Mouse (Mus musculus) forebrain, embryonic 16.5 days (tissue): Measurements from ENCODE around the gene Metap1d. TPM values are rescaled to one million over a fixed set of nuclear protein-coding genes. Genes with fewer than 3 reads are reported as not detected.

Experiments
- ATAC-seq: fragments of 200-750 bp; cut with Nextera tagmentation; 2 replicates; pipeline ENCODE4 v1.8.0; 2017; ENCODE audit warnings: mild to moderate bottlenecking, moderate library complexity
- H3K27ac ChIP-seq: fragments of 300-500 bp; sonication (generic); 2 replicates; pipeline ENCODE4 v1.5.1; 2014; ENCODE audit warnings: low read length, control low read depth
- H3K27me3 ChIP-seq: fragments of 300-500 bp; sonication (generic); replicated peaks from 2 replicates; pipeline ENCODE4 v1.6.1; 2014; ENCODE audit warnings: low read length; ENCODE audit not compliant: control insufficient read depth, insufficient read depth
- H3K36me3 ChIP-seq: fragments of 300-500 bp; sonication (generic); 2 replicates; pipeline ENCODE4 v1.6.1; 2014; ENCODE audit not compliant: control insufficient read depth, insufficient read depth
- H3K4me1 ChIP-seq: fragments of 300-500 bp; sonication (generic); replicated peaks from 2 replicates; pipeline ENCODE4 v1.6.1; 2014; ENCODE audit warnings: low read length; ENCODE audit not compliant: control insufficient read depth, insufficient read depth
- H3K4me2 ChIP-seq: fragments of 300-500 bp; sonication (generic); 2 replicates; pipeline ENCODE4 v1.6.1; 2014; ENCODE audit warnings: mild to moderate bottlenecking, low read length, control low read depth
- H3K4me3 ChIP-seq: fragments of 300-500 bp; sonication (generic); replicated peaks from 2 replicates; pipeline ENCODE4 v1.5.1; 2014; ENCODE audit warnings: mild to moderate bottlenecking, low read length, control low read depth
- H3K9ac ChIP-seq: fragments of 300-500 bp; sonication (generic); replicated peaks from 2 replicates; pipeline ENCODE4 v1.6.1; 2014; ENCODE audit warnings: low read depth, low read length, control low read depth
- H3K9me3 ChIP-seq: fragments of 300-500 bp; sonication (generic); 2 replicates; pipeline ENCODE4 v1.6.1; 2016; ENCODE audit warnings: low read length; ENCODE audit not compliant: control insufficient read depth
- WGBS: fragments of 180-500 bp; shearing (Covaris S2); extraction: QIAGEN DNeasy Blood & Tissue Kit; methylation state at CpG from one replicate; pipeline ENCODE4 v1.1.7; 2014; 5-methylcytosine and 5-hydroxymethylcytosine counted together
- polyA plus RNA-seq: library from polyadenylated mRNA; unstranded; fragments of >200 nt; fragmentation: Nextera tagmentation; extraction: Ambion mirVana; gene quantifications from 2 replicates; pipeline ENCODE4 v1.2.1, GENCODE M21; 2015

The Metap1d gene
- polyA plus RNA-seq, 1 experiment from 2014 or later = 42.0 TPM

GRCm38 (mm10) chr2:71544391-71545285 is 91.6 kb downstream of the Metap1d start:
- H3K27me3 ChIP-seq = peaks cover 17% of the 10 kb centered on the region; the same call in 1 of the 2 replicates
- H3K36me3 ChIP-seq = no peaks in the 10 kb centered on the region
- peak overlapping the region; percentile 74 for H3K9ac ChIP-seq
- WGBS = 3% methylated on average over 61 of the region's 61 CpGs
- H3K9me3 ChIP-seq = no peaks in the 10 kb centered on the region
- H3K4me1 ChIP-seq = peaks cover 36% of the 10 kb centered on the region
- H3K27ac ChIP-seq = peak overlapping the region; percentile 92
- H3K4me2 ChIP-seq = peak overlapping the region; percentile 79
- peak overlapping the region; percentile 57 for H3K4me3 ChIP-seq
- no peak for ATAC-seq

GRCm38 (mm10) chr2:71545401-71545881 is 92.4 kb downstream of the Metap1d start:
- peak overlapping the region; percentile 74 for H3K9ac ChIP-seq
- no peak for ATAC-seq
- WGBS = 2% methylated on average over 32 of the region's 32 CpGs
- H3K36me3 ChIP-seq = no peaks in the 10 kb centered on the region
- H3K4me3 ChIP-seq = peak overlapping the region; percentile 57
- no peaks in the 10 kb centered on the region for H3K9me3 ChIP-seq
- peaks cover 21% of the 10 kb centered on the region for H3K27me3 ChIP-seq
- H3K4me1 ChIP-seq = peaks cover 36% of the 10 kb centered on the region
- H3K27ac ChIP-seq = peak overlapping the region; percentile 92
- peak overlapping the region; percentile 79 for H3K4me2 ChIP-seq

- H3K9me3 ChIP-seq = no peaks in the 10 kb centered on the region
- H3K36me3 ChIP-seq = no peaks in the 10 kb centered on the region
- H3K4me2 ChIP-seq = peak overlapping the region; percentile 79
- peaks cover 33% of the 10 kb centered on the region for H3K4me1 ChIP-seq
- ATAC-seq = peak; percentile 78
- H3K9ac ChIP-seq = peak overlapping the region; percentile 74
- under 1% methylated on average over 59 of the region's 59 CpGs for WGBS
- peak overlapping the region; percentile 92 for H3K27ac ChIP-seq
- peak overlapping the region; percentile 57 for H3K4me3 ChIP-seq
- peaks cover 25% of the 10 kb centered on the region for H3K27me3 ChIP-seq
These were observed 93.0 kb downstream of the Metap1d start for GRCm38 (mm10) chr2:71545882-71546639.

- H3K9me3 ChIP-seq = no peaks in the 10 kb centered on the region
- H3K4me1 ChIP-seq = peaks cover 28% of the 10 kb centered on the region
- WGBS = 0% methylated on average over 37 of the region's 37 CpGs
- H3K36me3 ChIP-seq = no peaks in the 10 kb centered on the region
- H3K27me3 ChIP-seq = peaks cover 28% of the 10 kb centered on the region
- peak; percentile 77 for ATAC-seq
- peak within 1 kb of the TSS; percentile 57 for H3K4me3 ChIP-seq
- peak within 1 kb of the TSS; percentile 79 for H3K4me2 ChIP-seq
- H3K9ac ChIP-seq = peak within 1 kb of the TSS; percentile 74
- H3K27ac ChIP-seq = peak within 1 kb of the TSS; percentile 92
These were observed 93.6 kb downstream of the Metap1d start, which contains the start of gene Dlx2 for GRCm38 (mm10) chr2:71546640-71547071. TSS of gene Dlx2 (minus strand) at chr2:71546754.

GRCm38 (mm10) chr2:71547829-71548228 is 94.8 kb downstream of the Metap1d start:
- peaks cover 25% of the 10 kb centered on the region for H3K4me1 ChIP-seq
- H3K4me2 ChIP-seq = no peak overlapping the region; the same call in 1 of the 2 replicates
- H3K4me3 ChIP-seq = no peak overlapping the region
- ATAC-seq = 0 out of 2 replicates have a peak, but pooled peaks have one; percentile 21
- H3K36me3 ChIP-seq = no peaks in the 10 kb centered on the region
- peaks cover 28% of the 10 kb centered on the region for H3K27me3 ChIP-seq
- no peaks in the 10 kb centered on the region for H3K9me3 ChIP-seq
- no peak overlapping the region for H3K27ac ChIP-seq
- WGBS = under 1% methylated on average over 8 of the region's 8 CpGs
- no peak overlapping the region for H3K9ac ChIP-seq

GRCm38 (mm10) chr2:71550330-71550729 is 97.3 kb downstream of the Metap1d start:
- H3K4me2 ChIP-seq = no peak overlapping the region
- no peaks in the 10 kb centered on the region for H3K36me3 ChIP-seq
- no peak for ATAC-seq
- peaks cover 27% of the 10 kb centered on the region for H3K27me3 ChIP-seq
- no peak overlapping the region for H3K27ac ChIP-seq
- 38% methylated on average over 3 of the region's 3 CpGs for WGBS
- H3K4me1 ChIP-seq = peaks cover 22% of the 10 kb centered on the region
- no peak overlapping the region for H3K9ac ChIP-seq
- no peak overlapping the region for H3K4me3 ChIP-seq
- H3K9me3 ChIP-seq = no peaks in the 10 kb centered on the region

GRCm38 (mm10) chr2:71551704-71552103 is 98.6 kb downstream of the Metap1d start:
- 2% methylated on average over 18 of the region's 18 CpGs for WGBS
- ATAC-seq = no peak
- no peak overlapping the region for H3K9ac ChIP-seq
- H3K36me3 ChIP-seq = no peaks in the 10 kb centered on the region
- H3K4me2 ChIP-seq = no peak overlapping the region
- H3K27ac ChIP-seq = no peak overlapping the region
- peaks cover 8% of the 10 kb centered on the region for H3K4me1 ChIP-seq
- no peaks in the 10 kb centered on the region for H3K9me3 ChIP-seq
- no peak overlapping the region for H3K4me3 ChIP-seq
- peaks cover 25% of the 10 kb centered on the region for H3K27me3 ChIP-seq

- Histone ChIP-seq H3K36me3 (no peaks in the 10 kb centered on the region), H3K9me3 (no peaks in the 10 kb centered on the region), H3K4me2 (no peak overlapping the region), H3K4me3 (no peak overlapping the region), H3K9ac (no peak overlapping the region), H3K4me1 (no peaks in the 10 kb centered on the region), H3K27ac (no peak overlapping the region), H3K27me3 (peaks cover 13% of the 10 kb centered on the region; the same call in 1 of the 2 replicates)
- no peak for ATAC-seq
- whole genome bisulfite sequencing = 74% methylated on average over 5 of the region's 5 CpGs
These were observed 103.0 kb downstream of the Metap1d start for GRCm38 (mm10) chr2:71556071-71556470.

- Histone ChIP-seq H3K36me3 (no peaks in the 10 kb centered on the region), H3K9ac (no peak overlapping the region), H3K4me1 (no peaks in the 10 kb centered on the region), H3K27me3 (no peaks in the 10 kb centered on the region), H3K4me2 (no peak overlapping the region), H3K4me3 (no peak overlapping the region), H3K9me3 (no peaks in the 10 kb centered on the region), H3K27ac (no peak overlapping the region)
- WGBS = 88% methylated on average over 9 of the region's 9 CpGs
- no peak for ATAC-seq
These were observed 113.4 kb downstream of the Metap1d start for GRCm38 (mm10) chr2:71566466-71566865.
